Mouse (Mus musculus) CD4-positive, CD25-positive, alpha-beta regulatory T cell, adult 2 months (primary cell): ENCODE results near the gene Flt1.

Experiments
- DNase-seq: peaks from one replicate; pipeline ENCODE4 v3.0.0-alpha.2; 2012; ENCODE audit warnings: low read depth, low spot score

Gene Flt1

DNA sequence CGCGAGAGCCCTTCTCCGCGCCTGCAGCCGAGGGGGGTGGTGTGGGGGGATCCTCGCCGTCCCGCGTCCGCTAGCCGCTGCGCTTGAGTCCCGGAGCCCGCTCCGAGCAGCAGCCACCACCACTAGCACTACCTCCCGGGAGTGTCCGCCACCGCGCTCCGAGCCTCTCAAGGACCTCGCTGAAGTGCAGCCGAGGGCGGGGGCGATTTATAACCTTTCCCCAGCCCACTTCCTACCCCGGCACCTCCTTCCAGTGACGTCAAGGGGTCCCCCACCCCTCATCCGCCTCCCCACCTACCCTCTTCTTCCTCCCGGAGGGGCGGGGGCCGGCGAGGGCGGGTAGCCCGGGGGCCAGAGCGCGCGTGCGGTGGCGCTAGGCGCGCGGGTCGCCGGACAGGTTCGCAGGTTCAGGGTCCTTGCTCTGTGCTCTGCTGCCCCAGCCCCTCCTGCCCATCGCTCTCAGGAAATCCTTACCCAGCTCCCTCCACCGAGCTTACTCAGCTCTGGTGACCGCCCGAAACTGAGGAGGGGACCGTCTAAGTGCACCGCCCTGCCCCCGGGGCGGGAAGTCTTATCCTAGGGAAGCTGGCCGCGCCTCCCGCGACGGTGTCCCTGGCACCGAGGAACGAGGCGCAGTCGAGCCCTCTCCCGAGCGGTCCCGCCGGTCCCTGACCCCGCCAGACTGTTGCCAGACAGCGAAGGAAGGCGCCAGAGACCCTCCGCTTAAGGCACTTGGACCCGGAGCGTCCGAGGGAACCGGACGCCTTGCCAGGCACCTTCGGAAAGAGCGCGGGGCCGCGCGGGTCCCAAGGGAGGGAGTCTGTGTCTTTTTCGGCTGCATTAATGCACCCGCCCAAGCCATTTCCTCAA is at the start of gene Flt1:
Gene Flt1 (minus strand): TSS at position 181 of the 870 bp plus-strand sequence.
- no peak for DNase-seq

DNA sequence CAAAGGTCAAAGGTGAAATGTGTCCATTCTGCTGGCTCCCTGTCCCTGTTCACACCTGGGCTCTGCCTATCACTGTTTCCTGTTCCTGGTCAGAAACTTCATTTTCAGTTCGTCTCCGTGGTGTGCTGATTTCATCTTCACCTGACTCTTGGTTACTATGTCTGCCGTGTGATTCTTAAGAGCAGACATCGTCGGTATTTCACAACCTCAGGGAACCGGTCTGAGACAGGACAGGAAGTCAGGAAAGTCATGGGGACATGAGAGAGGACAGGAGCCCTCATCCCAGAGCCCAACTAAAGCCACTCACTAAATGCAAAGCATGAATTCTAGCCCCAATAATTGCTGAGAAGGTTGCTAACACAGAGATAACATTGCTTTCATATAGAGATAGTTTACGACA is 49.4 kb upstream of the Flt1 start:
- no peak for DNase-seq

DNA sequence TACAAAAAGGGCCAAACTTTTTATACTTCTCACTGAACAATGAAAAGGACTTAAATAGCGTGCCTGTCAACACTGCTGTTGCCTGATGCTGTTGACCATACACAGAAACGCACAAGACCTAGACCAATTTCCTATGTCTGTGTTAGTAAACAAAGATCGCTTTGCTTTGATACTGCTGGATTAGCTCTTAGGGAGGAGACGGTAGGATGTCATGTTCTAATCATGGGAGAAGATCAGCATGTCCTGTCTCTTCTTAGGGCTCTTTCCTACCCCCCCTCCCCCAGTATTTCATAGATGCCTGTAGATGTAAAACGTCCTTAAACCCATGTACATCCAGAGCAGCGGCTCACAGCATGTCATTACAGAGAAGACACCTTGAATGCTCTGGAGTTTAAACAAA is 44.1 kb upstream of the Flt1 start:
- no peak for DNase-seq

DNA sequence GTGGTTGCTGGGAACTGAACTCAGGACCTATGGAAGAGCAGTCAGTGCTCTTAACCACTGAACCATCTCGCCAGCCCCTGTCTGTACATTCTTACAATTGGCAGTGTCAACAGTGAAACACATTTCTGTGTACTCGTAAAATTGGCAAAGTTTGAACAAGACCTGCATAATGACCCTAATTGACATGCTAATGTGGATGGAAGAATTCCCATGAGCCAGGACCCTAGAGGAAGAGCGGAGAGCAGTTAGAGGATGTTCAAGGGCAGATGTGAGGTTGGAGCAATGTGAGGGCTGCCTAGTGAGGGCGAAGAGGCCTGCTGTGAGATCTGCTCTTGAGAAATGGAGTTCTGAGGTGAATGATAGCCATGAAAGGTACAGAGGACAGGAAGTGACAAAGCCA is 38.2 kb upstream of the Flt1 start:
- no peak for DNase-seq

DNA sequence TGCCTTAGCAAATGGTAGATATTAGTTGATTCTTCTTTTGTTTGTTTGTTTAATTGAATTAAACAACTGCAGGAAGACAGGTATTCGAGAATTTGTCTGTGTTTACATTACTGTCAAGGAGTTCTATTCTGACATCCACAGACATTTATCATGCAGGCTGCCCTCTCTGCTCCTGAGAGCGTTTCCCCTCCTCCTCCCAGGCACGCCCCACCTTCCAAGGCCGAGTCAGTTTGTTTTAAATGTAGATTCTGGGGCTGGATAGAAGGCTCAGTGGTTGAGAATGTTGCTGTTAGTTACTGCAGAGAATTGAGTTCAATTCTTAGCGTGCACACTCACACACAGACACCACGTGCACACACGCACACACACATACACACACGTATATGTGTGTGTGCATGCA is 36.2 kb upstream of the Flt1 start:
- no peak for DNase-seq

DNA sequence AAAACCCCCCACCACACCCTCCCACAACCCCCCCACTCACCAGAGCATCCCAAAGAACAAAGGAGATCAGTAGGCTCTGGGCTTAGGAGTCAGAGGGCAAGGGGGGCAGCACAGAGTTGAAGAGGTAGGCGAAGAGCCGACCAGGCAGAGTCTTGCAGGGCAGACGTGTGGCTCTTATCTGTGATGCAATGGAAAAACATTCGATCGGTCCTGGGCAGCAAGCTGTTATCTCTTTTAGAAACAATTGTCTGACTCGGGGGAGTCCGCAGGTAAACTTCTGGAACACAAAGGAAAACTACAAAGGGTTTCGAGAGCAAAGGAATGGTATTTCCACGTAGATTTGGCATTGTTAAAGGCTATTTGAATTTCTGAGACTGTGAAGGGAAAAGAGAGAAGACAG is 35.5 kb upstream of the Flt1 start:
- no peak for DNase-seq

DNA sequence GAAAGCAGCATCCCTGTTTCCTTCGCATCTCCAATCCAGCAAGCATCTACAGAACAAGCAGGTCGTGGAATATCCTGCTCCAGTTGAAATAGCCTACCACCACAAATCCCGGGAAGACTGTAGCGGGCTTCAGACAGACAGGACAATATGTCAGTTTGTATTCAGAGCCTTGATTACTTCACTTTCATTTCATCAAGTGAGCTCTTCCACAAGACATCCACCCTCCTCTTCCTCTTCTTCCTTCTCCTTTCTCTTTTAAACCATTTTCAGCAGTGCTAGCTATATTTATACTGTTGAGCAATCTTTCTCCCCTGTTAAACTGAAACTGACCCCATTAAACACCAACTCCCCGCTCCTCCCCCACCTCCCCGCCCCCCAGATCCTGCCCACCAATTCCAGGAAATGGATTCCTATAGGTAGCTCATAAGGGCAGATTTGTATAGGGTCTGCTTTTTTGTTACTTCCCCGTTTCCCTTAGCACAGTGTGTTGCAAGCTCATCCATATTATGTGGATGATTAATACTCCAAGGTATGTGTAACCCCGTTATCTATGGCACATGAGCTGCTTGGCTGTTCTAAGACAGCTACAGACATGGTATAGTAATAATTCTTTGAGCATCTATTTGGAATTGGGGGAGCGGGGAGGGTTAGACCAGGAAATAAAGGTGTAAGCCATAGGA is 33.0 kb upstream of the Flt1 start:
- no peak for DNase-seq

DNA sequence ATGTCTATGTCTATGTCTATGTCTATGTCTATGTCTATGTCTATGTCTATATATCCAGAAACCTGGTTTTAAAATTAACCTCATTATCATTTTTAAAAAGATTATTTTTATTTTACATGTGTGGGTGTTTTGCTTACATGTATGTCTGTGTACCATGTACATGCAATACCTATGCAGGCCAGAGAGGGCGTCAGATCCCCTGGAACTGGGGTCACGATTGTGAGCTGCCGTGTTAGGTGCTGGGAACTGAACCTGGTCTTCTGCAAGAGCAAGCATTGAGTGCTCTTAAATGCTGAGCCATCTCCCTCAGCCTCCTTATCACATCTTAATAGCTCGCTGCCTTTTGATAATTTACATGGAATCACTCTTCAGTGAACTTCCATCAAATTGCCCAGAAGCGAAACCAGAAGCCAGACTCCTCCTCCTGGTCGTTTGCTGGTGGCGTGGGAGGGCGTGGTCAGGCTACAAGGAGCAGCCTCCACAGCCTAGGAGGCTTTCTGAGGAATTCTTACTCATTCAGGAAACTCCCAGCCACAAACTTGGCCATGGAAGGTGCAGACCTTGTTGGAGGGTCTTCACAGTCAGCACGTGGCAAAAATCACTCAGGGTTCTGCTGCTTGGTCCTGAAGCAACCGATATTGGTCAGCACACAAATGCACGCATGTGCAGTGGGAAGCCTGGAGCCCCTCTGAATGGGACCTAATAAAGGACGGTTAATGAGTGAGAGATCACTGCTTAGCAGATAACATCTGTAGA is 32.2 kb upstream of the Flt1 start:
- peak; percentile 30 for DNase-seq

DNA sequence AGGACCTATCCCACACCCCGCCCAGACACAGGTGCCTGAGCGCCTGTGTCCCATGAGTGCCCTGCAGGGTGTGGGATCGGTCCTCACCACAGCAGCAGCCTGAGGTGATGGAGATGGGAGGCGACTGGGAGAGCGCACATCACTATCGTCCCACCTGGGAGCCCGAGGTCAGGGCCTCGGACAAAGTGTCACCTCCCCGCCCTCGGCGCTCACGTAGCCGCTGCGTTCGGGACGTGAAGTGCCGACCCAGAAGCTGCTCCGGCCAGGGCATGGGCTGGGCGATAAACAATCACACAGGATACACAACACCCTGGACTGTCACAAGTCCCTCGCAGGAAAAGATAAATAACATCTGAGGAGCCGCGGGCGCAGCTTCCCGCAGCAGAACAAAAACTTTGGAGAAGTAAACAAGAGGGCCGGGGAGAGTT is 27.1 kb upstream of the Flt1 start:
- no peak for DNase-seq

DNA sequence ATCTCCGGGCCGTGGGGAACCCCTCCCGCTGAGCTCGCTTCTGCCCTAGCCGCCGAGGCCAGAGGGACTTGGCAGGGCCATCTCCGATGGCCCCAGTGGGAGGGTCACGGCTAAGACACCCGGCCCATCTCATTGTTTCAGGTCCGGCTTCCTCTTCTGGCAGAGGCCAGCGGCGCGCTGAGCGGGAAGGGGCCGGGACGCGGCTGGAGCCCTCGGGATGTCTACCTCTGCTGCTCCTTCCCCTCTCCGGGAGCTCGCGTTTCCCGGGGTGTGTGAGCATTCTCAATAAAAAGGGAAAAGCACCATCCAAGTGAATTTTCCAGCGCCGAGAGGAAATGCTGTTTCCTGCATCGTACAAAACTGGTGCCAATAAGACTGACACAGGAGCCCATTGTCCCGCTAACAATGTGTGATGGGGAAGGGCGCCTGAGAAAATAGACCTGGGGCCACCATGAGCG is 25.9 kb upstream of the Flt1 start:
- no peak for DNase-seq

DNA sequence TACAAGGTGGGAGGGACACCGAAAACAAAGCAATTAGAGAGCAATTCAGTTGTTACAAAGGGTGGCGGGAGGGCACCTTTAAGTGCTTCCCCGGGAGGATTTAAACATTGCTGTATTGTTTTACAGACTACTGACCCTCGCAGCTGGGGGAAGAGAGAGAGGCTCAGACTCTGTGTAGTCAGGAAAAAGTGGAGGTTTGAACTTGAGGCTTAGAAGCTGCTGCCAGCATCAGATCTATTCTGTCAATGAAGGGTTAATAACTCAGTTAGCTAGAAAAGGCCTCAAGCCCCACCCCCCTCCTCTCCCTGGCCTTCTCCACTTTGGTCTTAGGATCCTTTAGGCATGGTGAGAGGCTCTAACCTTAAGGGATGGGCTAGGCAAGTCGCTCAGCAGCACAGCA is 24.2 kb upstream of the Flt1 start:
- no peak for DNase-seq

DNA sequence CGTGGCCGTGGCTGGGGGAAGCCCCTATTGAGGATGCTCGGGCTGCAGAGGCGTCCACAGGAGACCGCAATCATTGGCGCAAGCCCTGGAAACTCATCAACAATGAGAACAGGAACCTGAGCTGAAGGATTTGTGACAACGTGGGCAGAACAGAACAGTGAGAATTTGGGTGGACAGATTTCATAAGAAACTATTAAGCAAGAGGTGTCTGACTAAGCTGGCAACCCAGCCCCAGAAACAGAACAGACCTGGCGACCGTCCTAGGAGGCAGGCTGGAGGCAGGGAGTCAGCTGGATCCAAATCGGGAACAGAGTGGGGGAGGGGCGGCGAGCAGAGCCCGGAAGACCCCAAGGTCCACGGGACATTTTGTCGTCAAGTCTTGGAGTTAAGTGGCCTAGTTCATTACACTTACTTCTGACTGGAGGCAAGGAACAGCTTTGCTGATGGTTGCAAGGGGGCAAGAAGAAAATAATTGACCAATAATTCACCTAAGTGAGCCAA is 22.3 kb upstream of the Flt1 start:
- DNase-seq = peak; percentile 1

DNA sequence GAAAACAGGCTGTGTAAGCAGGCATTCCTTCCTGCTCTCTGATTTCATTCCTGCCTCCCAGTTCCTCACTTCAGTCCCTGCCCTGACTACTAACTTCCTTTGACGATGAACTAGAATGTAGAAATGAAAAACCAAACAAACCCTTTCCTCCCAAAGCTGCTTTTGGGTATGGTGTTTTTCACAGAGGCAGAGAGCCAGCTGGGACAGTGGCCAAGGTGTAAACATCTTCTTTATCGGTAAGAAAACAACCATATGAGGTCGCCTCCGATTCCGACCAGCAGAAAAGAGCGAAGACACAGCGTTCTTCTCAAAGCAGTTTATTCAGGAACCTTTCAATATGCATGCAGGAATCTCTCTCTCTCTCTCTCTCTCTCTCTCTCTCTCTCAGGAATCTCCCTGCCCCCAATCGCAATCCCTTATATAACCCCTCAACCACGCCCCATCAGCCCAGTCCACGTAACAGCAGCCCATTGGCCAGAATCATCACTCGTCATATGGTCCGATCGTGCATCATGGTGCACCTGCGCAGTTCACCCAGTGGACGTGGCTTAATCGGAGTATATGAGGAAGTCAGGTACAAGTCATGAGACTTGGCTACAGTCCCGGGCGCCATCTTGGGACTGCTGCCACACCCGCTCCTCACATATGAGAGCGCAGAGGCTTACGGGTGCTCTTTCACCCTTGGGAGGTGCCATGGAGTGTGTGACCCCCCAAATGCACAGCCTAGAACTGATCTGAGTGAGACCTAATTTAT is 19.3 kb upstream of the Flt1 start:
- DNase-seq = no peak

DNA sequence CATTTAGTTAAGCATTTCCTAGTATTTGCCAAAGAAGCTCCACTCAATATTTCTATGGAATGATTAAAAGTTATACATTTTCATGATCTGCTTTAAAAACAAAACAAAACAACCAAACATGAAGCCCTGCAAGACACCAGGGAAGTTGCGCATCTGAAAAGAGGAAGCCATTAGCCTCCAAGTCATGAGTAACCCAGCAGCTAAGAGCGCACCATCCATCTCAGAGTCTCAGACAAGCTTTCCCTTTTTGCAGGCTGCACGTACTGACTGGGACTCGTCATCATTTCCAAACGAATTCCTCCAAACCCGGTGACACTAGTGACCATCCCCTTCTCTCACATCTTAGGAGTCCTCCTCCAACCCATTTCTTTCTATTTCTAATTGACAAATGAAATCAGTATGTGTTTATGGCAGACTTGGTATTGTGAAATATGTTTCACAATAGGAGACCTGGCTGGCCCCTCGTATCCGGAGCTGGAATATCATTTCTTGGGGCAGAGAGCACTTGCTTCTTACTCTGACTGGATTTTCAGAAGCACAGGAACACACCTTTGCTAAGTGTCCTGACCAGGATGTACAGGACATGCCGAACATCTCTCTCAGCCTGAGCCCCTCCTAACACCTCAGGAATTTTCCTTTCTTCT is 16.8 kb upstream of the Flt1 start:
- DNase-seq = no peak

DNA sequence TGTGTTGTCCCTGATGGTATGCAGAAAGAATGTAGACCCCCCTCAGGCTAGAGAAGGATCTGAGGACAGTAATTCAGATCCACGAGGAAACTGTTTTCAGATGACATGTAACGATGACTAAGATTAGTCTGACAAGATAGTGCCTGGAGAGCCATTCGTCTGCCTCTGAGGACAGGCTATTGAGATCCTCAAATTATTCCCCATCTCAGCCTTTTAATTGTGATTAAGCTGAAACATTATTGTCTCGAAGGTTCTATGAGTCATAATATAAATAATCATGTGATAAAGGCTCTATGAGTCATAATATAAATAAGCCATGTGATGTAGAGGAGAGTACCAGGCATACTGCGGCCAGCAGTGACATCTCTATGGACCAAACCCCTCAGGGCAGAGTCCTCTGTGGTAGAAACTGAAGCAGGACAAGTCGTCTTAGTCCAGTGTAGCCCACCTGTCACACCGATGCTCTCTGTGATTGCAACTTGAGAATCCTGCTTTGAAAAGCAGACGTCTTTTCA is 11.0 kb upstream of the Flt1 start:
- DNase-seq = no peak

DNA sequence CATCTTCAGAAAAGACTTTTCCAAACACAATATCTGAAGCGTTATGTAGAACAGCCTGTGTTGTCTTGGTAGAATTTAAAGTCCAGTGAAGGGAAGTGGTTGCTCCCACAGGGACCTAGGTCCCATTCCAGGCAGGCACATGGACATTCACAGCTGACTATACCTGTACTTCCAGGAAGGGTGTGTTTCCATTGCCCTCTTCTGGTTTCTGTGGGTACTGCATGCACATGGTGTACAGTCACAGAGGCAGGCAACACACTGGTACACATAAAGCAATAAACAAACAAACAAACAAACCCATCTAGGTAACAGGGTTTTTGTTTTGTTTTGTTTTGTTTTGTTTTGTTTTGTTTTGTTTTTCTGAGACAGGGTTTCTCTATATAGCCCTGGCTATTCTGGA is 7.9 kb upstream of the Flt1 start:
- peak; percentile 22 for DNase-seq

DNA sequence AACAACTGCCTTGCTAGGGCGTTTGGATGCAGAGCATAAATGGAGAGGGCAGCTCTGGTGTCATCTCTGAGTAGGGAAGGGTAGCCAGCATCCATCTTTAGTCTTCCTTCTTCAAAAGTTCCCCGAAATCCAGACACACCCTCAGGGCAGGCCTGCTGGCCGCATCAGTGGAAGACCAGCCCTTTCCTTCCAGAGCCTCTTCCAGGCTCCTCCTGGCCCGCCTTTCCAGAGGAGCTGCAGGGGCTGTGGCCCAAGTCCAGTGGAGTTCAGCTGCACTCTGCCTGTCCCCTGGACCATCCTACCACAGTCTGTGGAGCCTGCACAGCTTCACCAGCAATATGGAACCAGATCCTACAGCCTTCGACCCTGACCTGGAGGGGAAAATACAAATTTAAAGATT is 7.1 kb upstream of the Flt1 start:
- DNase-seq = no peak

DNA sequence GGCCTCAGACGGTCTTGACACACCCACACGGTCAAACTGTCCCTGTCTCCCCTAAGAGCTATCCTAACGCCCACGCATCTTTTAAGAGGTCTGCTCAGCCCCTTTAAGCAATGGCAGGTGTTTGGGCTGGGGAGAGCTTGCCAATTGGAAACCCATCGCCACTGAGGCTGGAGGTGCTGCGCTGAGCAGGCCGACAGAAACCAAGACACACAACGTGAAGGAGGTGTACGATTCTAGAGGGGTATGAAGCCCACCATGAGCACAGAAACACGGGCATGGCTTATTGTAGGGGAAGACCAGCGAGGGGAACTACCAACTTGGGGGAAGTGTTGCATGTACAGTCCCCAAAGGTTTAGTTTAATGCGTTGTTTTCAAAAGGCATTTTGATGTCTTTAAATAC is 1.7 kb upstream of the Flt1 start:
- no peak for DNase-seq

DNA sequence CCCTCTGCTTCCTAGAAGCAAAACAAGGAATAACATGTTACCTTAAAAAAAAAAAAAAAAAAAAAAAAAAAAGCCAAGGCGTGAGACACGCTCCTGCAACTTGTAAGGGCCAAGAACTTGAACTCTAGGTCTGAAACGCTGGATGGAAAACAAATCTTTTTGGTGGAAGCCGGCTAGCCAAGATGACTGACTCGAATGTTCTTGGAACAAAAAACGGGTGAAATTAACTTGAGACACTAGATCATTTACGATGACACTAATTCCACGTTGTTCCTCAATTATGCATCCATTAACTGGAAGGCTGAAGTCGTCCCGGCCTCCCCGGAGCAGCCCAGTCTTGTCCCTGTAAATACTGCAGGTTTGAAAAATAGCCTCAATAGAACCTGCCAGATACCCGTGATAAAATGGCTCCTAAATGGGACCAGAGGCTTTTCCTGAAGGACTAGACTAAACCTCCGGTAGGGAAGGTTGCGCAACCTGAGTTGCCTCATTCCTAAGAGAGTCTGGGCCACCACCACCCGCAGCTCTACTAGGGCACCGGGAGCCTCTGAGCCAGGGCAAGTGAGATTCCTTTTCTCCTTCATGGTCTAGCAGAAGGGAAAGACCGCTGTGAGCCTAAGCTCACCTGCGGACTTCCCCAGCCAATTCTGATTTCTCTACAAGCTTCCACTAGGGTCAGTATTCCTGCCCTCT is 1.0 kb upstream of the Flt1 start:
- DNase-seq = no peak
